Mouse (Mus musculus): Measurements from ENCODE around the gene Pdp2.
A peak's percentile ranks its signal among the peaks of the same experiment; 100 is the strongest.

The Pdp2 gene

GRCm38 (mm10) chr8:104598496-104598895, 7.2 kb downstream of the Pdp2 start:
- DNase-seq = peak; percentile 84 to 86

- no peak for DNase-seq
Observed at GRCm38 (mm10) chr8:104601386-104601785, 10.1 kb downstream of the Pdp2 start.

GRCm38 (mm10) chr8:104601941-104602371, 10.7 kb downstream of the Pdp2 start:
- no peak for DNase-seq

GRCm38 (mm10) chr8:104602468-104603244, 11.4 kb downstream of the Pdp2 start:
- DNase-seq = peak; percentile 91 to 93

- no peak for DNase-seq
Observed at GRCm38 (mm10) chr8:104603245-104603593, 12.0 kb downstream of the Pdp2 start.

- no peak for DNase-seq
Observed at GRCm38 (mm10) chr8:104606329-104606728, 15.1 kb downstream of the Pdp2 start.

GRCm38 (mm10) chr8:104607944-104608343, 16.7 kb downstream of the Pdp2 start:
- DNase-seq = no peak

GRCm38 (mm10) chr8:104609222-104609621, 18.0 kb downstream of the Pdp2 start:
- DNase-seq = no peak

- no peak for DNase-seq
Observed at GRCm38 (mm10) chr8:104610185-104610766, 19.0 kb downstream of the Pdp2 start.

- no peak for DNase-seq
Observed at GRCm38 (mm10) chr8:104611613-104612012, 20.4 kb downstream of the Pdp2 start.

- no peak for DNase-seq
Observed at GRCm38 (mm10) chr8:104613119-104613518, 21.9 kb downstream of the Pdp2 start.

- DNase-seq = no peak
Observed at GRCm38 (mm10) chr8:104620765-104621164, 29.5 kb downstream of the Pdp2 start.

- peak; percentile 95 to 97 for DNase-seq
Observed at GRCm38 (mm10) chr8:104624161-104624560, 32.9 kb downstream of the Pdp2 start, which contains the start of gene Cdh16. Gene Cdh16, minus strand, starts transcription at chr8:104624396.

- DNase-seq = no peak
Observed at GRCm38 (mm10) chr8:104627065-104627740, 36.0 kb downstream of the Pdp2 start.

- peak in 1 of 2 experiments; percentile 1 for DNase-seq
Observed at GRCm38 (mm10) chr8:104628402-104628801, 37.2 kb downstream of the Pdp2 start.

GRCm38 (mm10) chr8:104629306-104630110, 38.3 kb downstream of the Pdp2 start:
- peak; percentile 67 to 71 for DNase-seq

- DNase-seq = no peak
Observed at GRCm38 (mm10) chr8:104630111-104630479, 38.8 kb downstream of the Pdp2 start.

- peak in 1 of 2 experiments; percentile 22 for DNase-seq
Observed at GRCm38 (mm10) chr8:104630574-104630973, 39.3 kb downstream of the Pdp2 start.

GRCm38 (mm10) chr8:104630981-104631663, 39.9 kb downstream of the Pdp2 start, which contains the start of gene Rrad:
Gene Rrad, minus strand, starts transcription at chr8:104631327.
- peak; percentile 29 to 41 for DNase-seq

GRCm38 (mm10) chr8:104631975-104632374, 40.7 kb downstream of the Pdp2 start:
- DNase-seq = peak; percentile 7 to 12

GRCm38 (mm10) chr8:104632486-104632885, 41.2 kb downstream of the Pdp2 start:
- peak; percentile 1 to 2 for DNase-seq

GRCm38 (mm10) chr8:104633156-104633744, 42.0 kb downstream of the Pdp2 start:
- peak; percentile 1 to 2 for DNase-seq

Data from kidney, adult 8-10 months (tissue).